Mouse (Mus musculus) thymus, postnatal 14 days (tissue): ENCODE results near the gene Fam240a.

Experiments used
- DNase-seq: peaks from one replicate; pipeline ENCODE4 v3.0.0; 2021

Fam240a gene

GRCm38 (mm10) chr9:110891077-110891828 is 25.4 kb downstream of the Fam240a start:
- no peak for DNase-seq

GRCm38 (mm10) chr9:110890026-110890783 is 26.5 kb downstream of the Fam240a start:
- DNase-seq: no peak

DNA sequence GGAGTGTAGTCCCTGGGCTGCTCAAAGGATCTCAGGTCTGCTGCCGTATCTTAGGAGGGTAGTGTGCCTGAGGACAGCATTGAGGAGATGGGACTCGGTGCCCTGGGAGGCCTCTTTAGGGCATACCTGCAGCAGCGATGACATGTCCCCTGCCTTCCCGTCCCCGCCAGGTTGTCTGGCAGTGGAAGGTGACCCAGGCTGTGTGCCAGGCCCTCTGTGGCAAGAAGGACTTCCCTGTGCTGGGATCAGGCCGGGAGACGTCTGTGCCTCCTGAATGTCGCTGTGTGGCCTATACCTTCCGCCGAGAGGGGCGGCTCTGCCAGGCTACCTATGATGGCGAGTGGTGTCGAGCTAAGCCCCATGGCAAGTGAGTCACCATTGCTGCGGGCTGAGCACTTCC is 27.7 kb downstream of the Fam240a start:
- DNase-seq: no peak

DNA sequence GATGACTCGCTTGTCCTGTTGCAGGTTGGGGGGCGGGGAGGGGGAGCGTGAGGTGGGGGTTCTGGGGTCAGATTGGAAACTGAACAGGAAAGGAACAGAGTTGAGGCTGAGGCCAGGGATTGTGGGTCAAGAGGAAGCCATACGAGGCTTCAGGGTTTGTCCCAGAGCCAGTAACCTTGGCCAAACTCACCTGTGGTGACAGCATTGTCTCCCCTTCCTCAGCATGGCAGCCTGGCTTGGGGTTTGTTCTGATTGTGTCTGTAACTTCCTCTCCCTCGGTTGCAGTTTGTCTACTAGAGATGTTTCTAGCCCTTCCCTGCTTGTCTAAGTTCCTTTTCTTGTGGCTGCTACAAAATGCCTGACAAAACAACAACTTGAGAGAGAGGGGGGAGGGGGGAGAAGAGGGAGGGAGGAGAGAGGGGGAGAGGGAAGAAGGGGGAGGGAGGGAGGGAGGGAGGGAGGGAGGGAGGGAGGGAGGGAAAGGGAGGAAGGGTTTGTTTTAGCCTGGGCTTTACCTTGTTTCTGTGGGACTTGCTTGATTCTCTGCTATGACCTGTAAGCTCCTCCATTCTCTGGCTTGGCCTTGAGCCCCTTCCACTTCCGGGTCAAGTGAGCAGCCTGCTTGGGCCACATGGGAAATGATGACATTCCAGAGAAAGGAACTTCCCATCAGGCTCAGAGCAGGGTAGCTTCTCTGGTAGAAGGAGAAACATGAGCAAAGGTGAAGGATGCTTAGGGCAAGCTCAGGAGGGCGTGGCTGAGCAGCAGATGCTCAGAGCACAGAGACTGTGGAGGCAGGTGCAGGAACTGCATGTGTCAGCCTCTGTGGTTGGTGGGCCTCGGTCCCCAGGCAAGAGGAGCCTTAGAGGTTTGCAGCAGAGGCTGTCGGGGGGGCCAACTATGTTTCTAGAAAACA is 29.0 kb downstream of the Fam240a start:
- DNase-seq: peak; percentile 80

GRCm38 (mm10) chr9:110881953-110882352 is 34.7 kb downstream of the Fam240a start:
- DNase-seq: no peak

DNA sequence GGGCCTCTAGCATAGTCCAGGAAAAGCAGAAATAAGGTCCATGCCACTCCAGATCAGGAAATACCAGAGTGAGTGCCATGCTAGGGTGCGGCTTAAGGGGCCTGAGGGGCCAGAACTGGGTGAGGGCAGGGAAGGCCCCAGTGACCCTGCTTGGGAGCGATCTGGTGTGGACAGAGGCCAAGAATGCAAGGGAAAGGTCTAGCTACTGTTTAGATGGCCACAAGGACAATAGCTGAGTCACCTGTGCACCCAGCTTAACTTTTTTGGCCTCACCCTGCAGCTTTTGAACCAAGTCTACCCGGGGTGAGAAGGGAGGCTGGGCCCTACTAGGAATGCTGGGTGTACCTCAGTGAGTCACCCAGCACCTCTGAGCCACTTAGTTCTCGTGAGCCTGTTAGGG is 35.9 kb downstream of the Fam240a start:
- no peak for DNase-seq

DNA sequence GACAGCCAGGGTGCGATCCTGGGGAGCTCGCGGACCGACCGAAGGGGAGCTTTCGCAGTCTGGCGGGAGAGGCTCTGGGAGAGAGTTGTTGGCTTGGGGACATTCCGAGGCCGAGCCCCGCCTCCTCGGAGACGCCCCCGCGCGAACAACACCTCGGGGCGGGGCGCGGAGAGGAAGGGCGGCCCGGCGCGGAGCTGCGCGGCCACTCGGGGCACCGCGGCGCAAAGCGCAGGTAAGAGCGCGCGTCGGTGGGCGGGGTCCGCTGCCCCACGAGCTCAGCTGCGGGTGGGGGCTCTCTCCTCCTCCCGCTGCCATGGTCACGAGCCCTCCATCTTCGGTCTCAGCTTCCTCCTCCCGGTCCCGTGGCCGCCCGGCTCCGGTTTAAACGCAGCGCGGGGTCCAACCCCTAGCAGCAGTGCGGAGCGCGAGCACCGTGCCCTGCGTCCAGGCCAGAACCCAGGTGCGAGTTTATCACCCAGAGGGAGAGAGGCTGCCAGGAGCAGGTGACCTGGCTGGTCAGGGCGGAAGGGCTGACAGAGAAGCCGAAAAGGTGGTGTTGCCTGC is 36.6 kb downstream of the Fam240a start, which contains the start of gene Tmie:
Tmie (minus strand) TSS at position 116 of the 564 bp plus-strand sequence.
- DNase-seq: peak; percentile 78

GRCm38 (mm10) chr9:110879191-110879920 is 37.3 kb downstream of the Fam240a start, which contains the start of gene Als2cl:
TSS of gene Als2cl (plus strand) at chr9:110879870.
- DNase-seq: no peak

DNA sequence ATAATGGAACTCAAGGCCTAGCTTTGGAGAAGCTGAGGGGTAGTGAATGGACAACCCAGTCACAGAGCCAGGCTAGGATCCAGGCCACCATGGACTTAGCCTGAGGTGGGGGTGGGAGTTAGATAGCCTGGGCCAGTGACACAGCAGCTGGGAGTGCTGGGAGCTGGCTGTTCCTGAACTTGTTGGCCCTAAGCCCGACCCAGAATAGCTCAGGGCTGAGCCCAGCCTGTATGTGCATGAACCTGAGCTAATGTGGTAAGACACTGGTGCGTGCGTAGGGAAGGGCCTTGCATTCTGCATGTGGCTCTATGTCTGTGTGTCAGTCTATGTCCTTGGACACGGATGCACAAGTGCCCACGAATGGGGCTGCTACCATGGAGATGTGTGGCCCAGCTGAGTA is 38.8 kb downstream of the Fam240a start:
- DNase-seq: no peak

DNA sequence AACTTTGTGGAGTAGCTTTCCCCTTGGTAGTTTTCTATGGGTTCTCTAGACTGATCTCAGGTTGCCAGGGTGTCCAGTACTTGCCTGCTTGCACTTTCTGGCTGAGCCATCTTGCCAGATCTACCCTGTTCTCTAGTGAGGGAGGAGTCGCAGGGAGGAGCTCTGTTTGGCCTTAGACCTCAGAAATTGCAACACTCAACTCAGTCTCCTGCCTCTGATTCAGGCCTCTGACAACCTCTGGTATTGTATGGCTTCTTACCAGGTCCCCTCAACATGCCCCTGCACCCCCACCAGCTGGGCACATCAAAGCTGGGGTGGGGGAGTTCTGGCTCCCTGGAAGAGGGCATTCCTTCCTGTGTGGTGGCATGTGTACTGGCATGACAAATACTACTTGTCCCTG is 39.3 kb downstream of the Fam240a start:
- DNase-seq: no peak

DNA sequence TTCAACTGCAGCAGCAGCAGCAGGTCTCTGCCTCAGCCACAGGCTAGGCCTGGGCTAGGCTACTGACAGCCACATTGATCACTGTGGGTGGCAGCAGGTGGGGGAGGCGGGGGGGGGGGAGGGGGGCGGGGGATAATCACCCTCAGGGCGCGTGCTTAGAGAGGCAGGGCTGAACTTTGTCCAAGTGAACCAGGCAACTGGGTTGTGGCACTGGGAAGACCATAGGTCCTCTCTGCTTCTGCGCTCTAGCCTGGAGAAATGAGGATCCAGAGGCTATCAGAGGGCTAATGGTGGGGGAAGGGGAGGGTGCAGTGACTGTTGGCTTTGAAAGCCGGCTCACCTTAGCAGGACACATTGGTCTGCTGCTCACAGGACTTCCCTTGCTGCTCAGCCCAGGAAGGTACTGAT is 41.4 kb downstream of the Fam240a start:
- DNase-seq: no peak

- no peak for DNase-seq
Observed at GRCm38 (mm10) chr9:110874660-110875191, 41.9 kb downstream of the Fam240a start.

GRCm38 (mm10) chr9:110873681-110874659 is 42.7 kb downstream of the Fam240a start:
- peak; percentile 54 for DNase-seq

DNA sequence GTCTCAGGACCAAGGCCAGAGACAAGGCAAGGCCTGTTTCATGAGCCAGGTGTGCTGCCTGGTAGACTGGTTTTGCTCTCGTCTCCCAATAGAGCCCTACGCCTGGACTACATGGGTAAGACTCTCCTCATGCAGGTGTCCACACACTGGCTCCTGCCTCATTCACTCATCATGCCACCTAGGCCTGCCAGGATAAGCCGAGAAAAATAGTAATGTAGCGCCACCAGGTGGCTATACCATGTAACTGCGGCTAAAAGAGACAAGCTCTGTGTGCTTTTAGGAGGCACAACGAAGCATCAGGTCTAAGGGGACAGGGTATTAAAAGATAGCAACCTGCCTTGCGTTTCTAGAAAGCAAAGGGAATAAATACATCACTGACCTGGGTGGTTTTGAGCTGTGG is 45.6 kb downstream of the Fam240a start:
- peak; percentile 62 for DNase-seq
